Mouse (Mus musculus): ENCODE results near the gene Nrxn3. TPM values are rescaled to one million over a fixed set of nuclear protein-coding genes. Genes with fewer than 3 reads are reported as not detected.

Gene Nrxn3
- polyA plus RNA-seq, 1 experiment from 2014 or later = 0.78 TPM

- Histone ChIP-seq H3K36me3 (no peaks in the 10 kb centered on the region), H3K27me3 (peaks cover 7% of the 10 kb centered on the region; the same call in 1 of the 2 replicates), H3K4me2 (no peak overlapping the region), H3K27ac (no peak overlapping the region), H3K9ac (replicated peaks) (no peak overlapping the region), H3K4me3 (replicated peaks) (no peak overlapping the region), H3K9me3 (no peaks in the 10 kb centered on the region), H3K4me1 (replicated peaks) (no peaks in the 10 kb centered on the region)
- WGBS = 70% methylated on average over 2 of the region's 2 CpGs
- no peak for ATAC-seq (ENCODE audit: insufficient number of reproducible peaks, insufficient read depth, low FRiP score, low TSS enrichment, low read depth)
Measured at GRCm38 (mm10) chr12:89554740-89555430, 832.2 kb downstream of the Nrxn3 start.

GRCm38 (mm10) chr12:89558921-89559320 is 836.2 kb downstream of the Nrxn3 start:
- Histone ChIP-seq H3K4me3 (replicated peaks) (no peak overlapping the region), H3K27ac (no peak overlapping the region), H3K36me3 (no peaks in the 10 kb centered on the region), H3K9me3 (no peaks in the 10 kb centered on the region), H3K27me3 (peaks cover 7% of the 10 kb centered on the region; the same call in 1 of the 2 replicates), H3K9ac (replicated peaks) (no peak overlapping the region), H3K4me2 (no peak overlapping the region), H3K4me1 (replicated peaks) (no peaks in the 10 kb centered on the region)
- 85% methylated on average over 1 of the region's 1 CpGs for WGBS
- ATAC-seq (ENCODE audit: insufficient number of reproducible peaks, insufficient read depth, low FRiP score, low TSS enrichment, low read depth) = no peak

- Histone ChIP-seq H3K9ac (replicated peaks) (no peak overlapping the region), H3K27me3 (0 out of 2 replicates have a peak, but pooled peaks cover 8% of the 10 kb centered on the region), H3K4me2 (no peak overlapping the region), H3K27ac (no peak overlapping the region), H3K36me3 (no peaks in the 10 kb centered on the region), H3K9me3 (no peaks in the 10 kb centered on the region), H3K4me1 (replicated peaks) (no peaks in the 10 kb centered on the region), H3K4me3 (replicated peaks) (no peak overlapping the region)
- ATAC-seq (ENCODE audit: insufficient number of reproducible peaks, insufficient read depth, low FRiP score, low TSS enrichment, low read depth) = no peak
- WGBS = 21% methylated on average over 4 of the region's 4 CpGs
Measured at GRCm38 (mm10) chr12:89561989-89562565, 839.4 kb downstream of the Nrxn3 start.

GRCm38 (mm10) chr12:89568723-89569377 is 846.2 kb downstream of the Nrxn3 start:
- no peak overlapping the region for H3K4me3 ChIP-seq (replicated peaks)
- H3K9ac ChIP-seq (replicated peaks) = no peak overlapping the region
- H3K4me1 ChIP-seq (replicated peaks) = no peaks in the 10 kb centered on the region
- WGBS = 52% methylated on average over 6 of the region's 6 CpGs
- H3K9me3 ChIP-seq = no peaks in the 10 kb centered on the region
- H3K27me3 ChIP-seq = 0 out of 2 replicates have a peak, but pooled peaks cover 8% of the 10 kb centered on the region
- ATAC-seq (ENCODE audit: insufficient number of reproducible peaks, insufficient read depth, low FRiP score, low TSS enrichment, low read depth) = no peak
- H3K27ac ChIP-seq = no peak overlapping the region
- no peaks in the 10 kb centered on the region for H3K36me3 ChIP-seq
- no peak overlapping the region for H3K4me2 ChIP-seq

GRCm38 (mm10) chr12:89592459-89592858 is 869.8 kb downstream of the Nrxn3 start:
- Histone ChIP-seq H3K4me3 (replicated peaks) (no peak overlapping the region), H3K4me1 (replicated peaks) (no peaks in the 10 kb centered on the region), H3K9ac (replicated peaks) (no peak overlapping the region), H3K4me2 (no peak overlapping the region), H3K36me3 (no peaks in the 10 kb centered on the region), H3K27me3 (no peaks in the 10 kb centered on the region), H3K9me3 (no peaks in the 10 kb centered on the region), H3K27ac (no peak overlapping the region)
- ATAC-seq (ENCODE audit: insufficient number of reproducible peaks, insufficient read depth, low FRiP score, low TSS enrichment, low read depth) = no peak
- 72% methylated on average over 4 of the region's 4 CpGs for WGBS

GRCm38 (mm10) chr12:89613670-89614069 is 891.0 kb downstream of the Nrxn3 start:
- Histone ChIP-seq H3K9me3 (no peaks in the 10 kb centered on the region), H3K4me3 (replicated peaks) (no peak overlapping the region), H3K4me1 (replicated peaks) (no peaks in the 10 kb centered on the region), H3K4me2 (no peak overlapping the region), H3K27ac (no peak overlapping the region), H3K27me3 (no peaks in the 10 kb centered on the region), H3K36me3 (no peaks in the 10 kb centered on the region), H3K9ac (replicated peaks) (no peak overlapping the region)
- WGBS = 79% methylated on average over 2 of the region's 2 CpGs
- no peak for ATAC-seq (ENCODE audit: insufficient number of reproducible peaks, insufficient read depth, low FRiP score, low TSS enrichment, low read depth)

DNA sequence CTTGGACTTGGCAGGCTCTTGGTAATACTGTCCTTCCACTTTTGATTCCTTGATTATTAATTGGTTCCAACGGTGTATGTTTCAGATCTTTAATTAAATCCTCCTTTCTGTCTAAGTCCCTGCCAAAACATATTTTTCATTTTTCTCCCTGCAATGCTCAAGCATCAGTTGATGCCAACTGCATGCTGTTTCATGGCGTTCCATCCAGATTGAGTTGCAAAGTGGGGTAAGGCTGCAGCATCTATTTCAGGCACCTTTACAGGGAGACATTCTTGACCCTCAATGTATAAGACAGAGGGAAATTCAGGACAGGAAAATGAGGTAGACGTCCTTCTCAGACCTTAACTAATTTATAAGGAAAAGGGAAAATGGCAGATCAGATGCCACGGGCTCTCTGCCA is 903.1 kb downstream of the Nrxn3 start:
- Histone ChIP-seq H3K27me3 (no peaks in the 10 kb centered on the region), H3K4me1 (replicated peaks) (no peaks in the 10 kb centered on the region), H3K4me3 (replicated peaks) (no peak overlapping the region), H3K36me3 (no peaks in the 10 kb centered on the region), H3K9me3 (no peaks in the 10 kb centered on the region), H3K27ac (no peak overlapping the region), H3K9ac (replicated peaks) (no peak overlapping the region), H3K4me2 (no peak overlapping the region)
- WGBS = 81% methylated on average over 4 of the region's 4 CpGs
- ATAC-seq (ENCODE audit: insufficient number of reproducible peaks, insufficient read depth, low FRiP score, low TSS enrichment, low read depth) = no peak

DNA sequence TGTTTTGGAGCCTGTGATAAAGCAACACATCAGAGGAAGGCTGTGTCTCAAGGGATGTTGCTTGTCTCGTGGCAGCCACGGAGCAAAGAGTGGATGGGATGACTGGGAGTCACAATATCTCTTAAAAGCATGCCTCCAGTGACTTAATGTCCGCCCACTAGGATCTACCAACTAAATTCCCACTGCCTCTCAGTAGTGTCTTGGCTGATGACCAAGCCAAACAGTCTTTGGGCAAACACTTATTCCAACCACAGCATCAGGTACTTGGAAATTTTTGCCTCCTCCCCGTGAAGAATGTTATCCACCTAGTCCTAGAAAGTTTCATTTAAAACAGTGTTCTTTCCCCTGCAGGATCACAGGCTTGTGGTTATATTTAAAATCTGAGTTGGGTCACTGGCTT is 917.4 kb downstream of the Nrxn3 start:
- Histone ChIP-seq H3K4me3 (replicated peaks) (no peak overlapping the region), H3K27me3 (no peaks in the 10 kb centered on the region), H3K9me3 (no peaks in the 10 kb centered on the region), H3K4me2 (no peak overlapping the region), H3K4me1 (replicated peaks) (no peaks in the 10 kb centered on the region), H3K27ac (no peak overlapping the region), H3K36me3 (no peaks in the 10 kb centered on the region), H3K9ac (replicated peaks) (no peak overlapping the region)
- ATAC-seq (ENCODE audit: insufficient number of reproducible peaks, insufficient read depth, low FRiP score, low TSS enrichment, low read depth) = no peak
- 62% methylated on average over 4 of the region's 4 CpGs for WGBS

GRCm38 (mm10) chr12:89641460-89641859 is 918.8 kb downstream of the Nrxn3 start:
- no peak overlapping the region for H3K27ac ChIP-seq
- H3K36me3 ChIP-seq = no peaks in the 10 kb centered on the region
- no peaks in the 10 kb centered on the region for H3K4me1 ChIP-seq (replicated peaks)
- no peak overlapping the region for H3K9ac ChIP-seq (replicated peaks)
- 21% methylated on average over 1 of the region's 1 CpGs for WGBS
- no peak overlapping the region for H3K4me2 ChIP-seq
- no peak for ATAC-seq (ENCODE audit: insufficient number of reproducible peaks, insufficient read depth, low FRiP score, low TSS enrichment, low read depth)
- no peak overlapping the region for H3K4me3 ChIP-seq (replicated peaks)
- no peaks in the 10 kb centered on the region for H3K27me3 ChIP-seq
- no peaks in the 10 kb centered on the region for H3K9me3 ChIP-seq

DNA sequence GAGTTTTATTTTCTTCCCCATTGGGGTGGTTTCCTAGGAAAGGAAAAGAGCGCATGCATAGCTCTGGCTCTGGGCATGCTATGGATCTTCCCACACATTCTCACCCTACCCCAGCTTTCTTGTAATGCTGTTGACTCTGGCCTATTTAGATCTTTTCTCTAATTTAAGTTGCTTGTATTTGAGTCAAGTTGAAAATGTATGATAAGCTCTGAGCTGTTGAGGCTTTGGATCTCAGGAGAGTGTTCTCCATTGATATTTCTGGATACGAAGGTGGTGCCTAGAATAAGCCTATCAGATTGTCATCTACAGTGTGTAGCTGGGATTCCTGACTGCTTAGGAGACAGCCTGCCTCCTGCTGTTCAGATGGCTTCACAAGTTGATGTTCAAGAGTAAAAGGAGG is 930.5 kb downstream of the Nrxn3 start:
- Histone ChIP-seq H3K4me3 (replicated peaks) (no peak overlapping the region), H3K36me3 (no peaks in the 10 kb centered on the region), H3K4me1 (replicated peaks) (no peaks in the 10 kb centered on the region), H3K27me3 (no peaks in the 10 kb centered on the region), H3K9me3 (no peaks in the 10 kb centered on the region), H3K9ac (replicated peaks) (no peak overlapping the region), H3K4me2 (no peak overlapping the region), H3K27ac (no peak overlapping the region)
- WGBS = 95% methylated on average over 2 of the region's 2 CpGs
- ATAC-seq (ENCODE audit: insufficient number of reproducible peaks, insufficient read depth, low FRiP score, low TSS enrichment, low read depth) = no peak

- no peak for ATAC-seq (ENCODE audit: insufficient number of reproducible peaks, insufficient read depth, low FRiP score, low TSS enrichment, low read depth)
- H3K9me3 ChIP-seq = no peaks in the 10 kb centered on the region
- no peak overlapping the region for H3K4me2 ChIP-seq
- no peak overlapping the region for H3K9ac ChIP-seq (replicated peaks)
- H3K36me3 ChIP-seq = no peaks in the 10 kb centered on the region
- no peaks in the 10 kb centered on the region for H3K4me1 ChIP-seq (replicated peaks)
- H3K27me3 ChIP-seq = no peaks in the 10 kb centered on the region
- no peak overlapping the region for H3K4me3 ChIP-seq (replicated peaks)
- H3K27ac ChIP-seq = no peak overlapping the region
- 86% methylated on average over 3 of the region's 3 CpGs for WGBS
Measured at GRCm38 (mm10) chr12:89661219-89661618, 938.5 kb downstream of the Nrxn3 start.
